Mouse (Mus musculus) brown adipose tissue, adult 24 weeks (tissue): ENCODE results near the gene Nup50. TPM values are rescaled to one million over a fixed set of nuclear protein-coding genes. Genes with fewer than 3 reads are reported as not detected.
A peak's percentile ranks its signal among the peaks of the same experiment; 100 is the strongest.
"Not testable (repeated sequence)": the region's sequence is repeated elsewhere in the genome, so short reads cannot be mapped to it uniquely, and the experiment has no call there.

Experiments used
- H3K27ac ChIP-seq: fragments of 200-500 bp; replicated peaks from 2 replicates; pipeline ENCODE4 v1.5.1; 2012; ENCODE audit warnings: low read depth, mild to moderate bottlenecking, low read length
- H3K4me1 ChIP-seq: fragments of 200-500 bp; 2 replicates; pipeline ENCODE4 v1.6.1; 2012; ENCODE audit warnings: low read length, mixed read lengths; ENCODE audit not compliant: control insufficient read depth, insufficient read depth, insufficient read length
- H3K4me3 ChIP-seq: fragments of 200-500 bp; 2 replicates; pipeline ENCODE4 v1.5.1; 2012; ENCODE audit warnings: low read depth, mild to moderate bottlenecking, low read length, moderate library complexity; ENCODE audit not compliant: insufficient read depth
- polyA plus RNA-seq: library from polyadenylated mRNA; stranded (reverse); fragments of >200 nt; gene quantifications from 2 replicates; pipeline ENCODE4 v1.2.4, GENCODE M21; 2012; ENCODE audit not compliant: missing spikeins, insufficient read depth, insufficient read length

Gene Nup50
- polyA plus RNA-seq: 9.8 and 11.6 TPM in 2 replicates

DNA sequence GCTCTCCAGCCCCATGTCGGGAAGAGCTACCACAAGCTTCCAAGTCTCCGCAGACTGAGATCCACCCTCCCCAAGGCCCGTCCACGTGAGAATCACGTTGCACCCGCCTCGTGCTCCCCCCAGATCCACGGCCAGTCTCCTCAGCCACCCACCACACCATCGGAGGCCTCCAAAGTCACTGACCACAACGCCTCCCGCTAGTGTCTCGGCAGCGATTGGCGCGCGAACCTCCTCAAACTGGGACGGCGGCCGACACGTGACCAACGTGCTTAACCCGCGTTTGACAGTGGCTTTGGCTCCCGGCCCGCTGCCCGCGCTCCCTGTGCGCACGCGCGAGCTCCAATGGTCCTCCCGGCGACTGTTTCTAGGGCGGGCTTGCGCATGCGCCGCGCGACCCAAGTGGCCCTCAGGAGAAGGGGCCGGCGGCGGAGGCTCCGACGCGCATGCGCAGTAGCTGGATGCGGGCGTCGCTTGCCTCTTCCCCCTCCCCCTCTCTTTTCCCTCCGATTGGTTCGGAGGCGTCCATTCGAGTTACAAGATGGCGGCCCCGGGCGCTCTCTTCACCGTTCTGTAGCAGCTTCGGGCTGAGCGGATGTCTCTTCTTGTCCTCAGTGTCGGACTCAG lies at the start of gene Nup50:
Nup50 (plus strand) TSS at position 528 of the 624 bp plus-strand sequence.
- Histone ChIP-seq H3K4me1 (peaks cover 3% of the 10 kb centered on the region; the same call in 1 of the 2 replicates), H3K27ac (peak within 1 kb of the TSS; percentile 89)

DNA sequence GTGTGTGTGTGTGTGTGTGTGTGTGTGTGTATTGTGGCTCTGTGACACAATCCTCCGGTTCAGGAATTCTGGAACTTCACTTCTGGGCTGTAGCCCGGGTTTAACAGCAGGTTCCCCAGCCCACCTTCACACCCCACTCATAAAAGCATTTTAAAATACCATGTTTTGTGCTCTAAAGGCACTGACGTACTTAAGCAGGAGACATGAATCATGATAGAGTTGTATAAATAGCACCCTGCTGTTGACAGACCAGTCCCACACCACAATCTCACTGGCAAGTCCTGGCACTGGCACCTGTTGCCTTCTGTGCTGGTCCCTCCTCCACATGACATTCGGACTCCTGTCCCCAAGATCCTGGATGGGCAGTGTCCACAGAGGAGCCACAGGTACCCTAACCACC lies 49.3 kb upstream of the Nup50 start:
- H3K4me1 ChIP-seq: no peaks in the 10 kb centered on the region
- H3K4me3 ChIP-seq: no peak overlapping the region
- no peak overlapping the region for H3K27ac ChIP-seq

More for the DNA sequence above, at the start of gene Nup50:
- peak within 1 kb of the TSS; percentile 95 for H3K4me3 ChIP-seq

DNA sequence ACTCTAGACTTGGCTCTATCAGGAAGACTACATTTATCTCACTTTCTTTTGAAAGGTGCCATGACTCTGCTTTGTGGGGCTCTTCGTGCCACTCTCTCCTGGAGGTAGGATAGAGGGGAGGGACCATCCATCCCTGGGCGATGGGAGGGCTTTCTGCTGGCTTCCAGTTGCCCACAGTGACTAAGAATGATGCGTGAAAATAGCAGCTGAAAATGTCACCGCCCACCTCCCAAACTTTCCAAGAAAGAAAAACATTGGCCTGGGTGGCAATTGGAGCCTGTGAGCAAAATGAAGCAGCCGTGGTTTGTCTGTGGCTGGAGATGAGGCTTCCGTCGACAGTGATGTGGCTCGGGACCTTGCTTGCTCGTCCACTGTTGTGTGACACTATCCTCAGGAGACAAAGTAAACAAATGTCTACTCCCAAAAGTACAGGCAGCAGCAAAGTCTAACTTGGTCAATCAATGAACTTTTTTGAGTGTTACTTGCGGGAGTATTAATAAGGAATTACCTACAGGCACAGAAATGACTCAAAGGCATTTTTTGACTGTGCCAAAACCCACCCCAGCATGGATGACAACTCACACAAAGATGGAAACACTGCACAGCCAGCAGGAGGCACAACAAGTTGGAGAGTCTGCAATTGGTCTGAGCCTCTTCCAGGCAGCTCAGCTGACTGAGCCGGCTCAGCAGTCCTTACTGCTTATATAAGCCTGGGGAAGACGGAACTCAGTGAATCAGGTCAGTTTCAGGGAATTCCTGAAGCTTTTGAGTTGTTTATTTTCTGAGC lies 46.0 kb upstream of the Nup50 start:
- Histone ChIP-seq H3K27ac (no peak overlapping the region), H3K4me1 (no peaks in the 10 kb centered on the region), H3K4me3 (no peak overlapping the region)

DNA sequence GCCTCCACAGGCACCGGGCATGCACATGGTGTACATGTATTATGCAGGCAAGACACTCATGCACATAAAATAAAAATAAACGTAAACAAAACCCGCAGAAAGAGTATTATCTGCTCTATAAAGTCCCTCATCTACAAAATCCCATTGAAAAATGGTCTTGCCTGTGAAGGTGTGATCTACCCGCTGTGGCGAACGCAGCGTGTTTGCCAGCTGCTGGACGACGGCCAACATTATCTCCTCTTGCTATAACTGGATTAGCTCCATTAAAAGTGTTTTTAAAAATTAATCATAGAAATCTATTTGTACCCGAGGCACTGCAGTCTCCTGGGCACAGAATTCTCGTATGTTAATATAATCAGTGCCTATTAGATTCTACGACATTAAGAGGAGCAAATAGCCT lies 35.1 kb upstream of the Nup50 start:
- H3K27ac ChIP-seq: no peak overlapping the region
- no peaks in the 10 kb centered on the region for H3K4me1 ChIP-seq
- no peak overlapping the region for H3K4me3 ChIP-seq

DNA sequence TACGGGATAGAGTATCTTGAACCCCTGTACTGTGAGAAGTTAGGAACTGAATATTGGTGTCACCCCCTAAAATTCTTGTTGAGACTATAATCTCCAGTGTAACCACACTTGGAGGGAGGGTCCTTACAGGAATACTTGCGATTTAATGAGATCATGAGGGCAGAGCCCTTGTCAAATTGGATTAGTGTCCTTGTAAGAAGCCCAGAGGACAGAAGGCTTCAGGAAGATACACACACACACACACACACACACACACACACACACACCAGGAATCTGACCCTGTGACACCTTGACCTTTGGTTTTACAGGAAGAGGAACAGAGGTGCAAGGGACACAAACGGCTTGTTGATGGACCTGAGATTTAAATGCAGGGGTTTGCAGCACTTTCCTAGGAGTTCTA lies 32.0 kb upstream of the Nup50 start:
- Histone ChIP-seq H3K4me1 (no peaks in the 10 kb centered on the region; the same call in 1 of the 2 replicates), H3K27ac (no peak overlapping the region), H3K4me3 (no peak overlapping the region)

DNA sequence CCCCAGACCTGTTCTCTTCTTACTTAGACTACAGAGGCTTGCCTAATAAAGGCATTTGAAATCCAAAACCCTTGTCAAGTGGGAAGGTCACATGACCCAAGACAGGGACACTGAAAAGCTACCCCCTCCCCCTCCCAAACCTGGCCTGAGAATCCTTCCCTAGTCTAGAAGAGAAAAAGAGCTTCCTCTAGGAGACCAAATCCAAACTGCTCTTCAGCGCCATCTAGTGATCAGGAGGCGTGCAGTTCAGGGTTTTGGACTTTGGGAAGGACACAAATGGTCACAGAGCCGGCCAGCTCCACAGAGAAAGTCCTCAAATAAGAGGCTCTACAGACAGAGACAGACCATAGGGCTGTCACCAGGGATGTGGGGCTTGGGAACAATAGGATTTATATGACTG lies 31.6 kb upstream of the Nup50 start:
- H3K4me1 ChIP-seq: no peaks in the 10 kb centered on the region; the same call in 1 of the 2 replicates
- no peak overlapping the region for H3K27ac ChIP-seq
- H3K4me3 ChIP-seq: no peak overlapping the region

DNA sequence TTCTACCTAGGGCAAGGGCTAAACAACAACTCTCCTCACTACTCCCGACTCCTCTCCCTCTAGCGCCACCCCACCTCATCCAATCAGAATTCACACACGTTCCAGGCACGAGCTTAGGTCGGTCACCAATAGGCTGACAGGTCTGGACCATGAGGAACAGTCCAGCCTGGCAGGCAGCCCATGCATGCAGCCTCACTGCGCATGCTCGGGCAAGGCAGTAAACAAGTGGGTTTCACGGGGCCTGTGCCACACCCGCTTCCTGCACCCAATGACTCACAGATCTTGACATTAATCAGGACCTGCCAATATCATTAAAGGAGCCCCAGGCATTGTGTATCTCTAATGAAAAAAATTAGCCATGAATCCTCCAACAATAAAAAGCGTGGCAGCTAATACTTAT lies 27.0 kb upstream of the Nup50 start:
- not testable (repeated sequence) for H3K4me3 ChIP-seq, H3K4me1 ChIP-seq
- H3K27ac ChIP-seq: peak overlapping the region; percentile 15; the same call in 1 of the 2 replicates

DNA sequence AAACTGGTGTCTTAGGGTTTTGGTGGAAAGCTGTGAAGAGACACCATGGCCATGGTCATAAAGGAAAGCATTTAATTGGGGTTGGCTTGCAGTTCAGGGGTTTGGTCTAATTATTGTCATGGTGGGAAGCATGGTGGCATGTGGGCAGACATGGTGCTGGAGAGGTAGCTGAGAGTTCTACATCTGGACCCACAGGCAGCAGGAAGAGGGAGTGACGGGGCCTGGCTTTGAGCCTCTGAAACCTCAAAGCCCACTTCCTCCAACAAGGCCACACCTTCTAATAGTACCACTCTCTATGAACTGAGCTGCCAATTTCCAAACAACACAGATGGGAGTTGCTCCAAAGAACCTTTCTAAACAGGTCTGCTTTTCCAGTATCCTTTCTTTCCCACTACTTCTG lies 26.5 kb upstream of the Nup50 start:
- Histone ChIP-seq H3K4me1 (no peaks in the 10 kb centered on the region; the same call in 1 of the 2 replicates), H3K4me3 (no peak overlapping the region), H3K27ac (peak overlapping the region; percentile 15; the same call in 1 of the 2 replicates)

DNA sequence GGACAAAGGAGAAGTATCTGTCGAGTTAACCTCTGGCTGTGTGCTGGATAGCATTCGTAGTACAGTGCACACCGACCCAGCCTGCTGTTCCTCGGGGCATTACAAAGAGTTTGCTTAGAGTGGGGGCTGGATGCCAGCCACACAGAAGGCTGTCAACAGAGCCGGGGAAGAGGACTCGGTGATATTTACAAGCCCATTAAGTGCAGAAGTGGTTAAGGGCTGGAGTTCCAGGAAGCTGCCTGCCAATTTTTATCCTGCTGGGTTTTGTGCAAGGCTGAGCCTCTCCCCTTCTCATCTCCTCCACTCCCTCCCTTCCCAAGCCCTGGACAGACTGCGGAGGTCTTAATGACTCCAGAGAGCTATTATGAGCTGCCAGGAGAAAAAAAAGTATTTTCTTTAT lies 25.1 kb upstream of the Nup50 start:
- no peak overlapping the region for H3K4me3 ChIP-seq
- no peak overlapping the region for H3K27ac ChIP-seq
- no peaks in the 10 kb centered on the region; the same call in 1 of the 2 replicates for H3K4me1 ChIP-seq

DNA sequence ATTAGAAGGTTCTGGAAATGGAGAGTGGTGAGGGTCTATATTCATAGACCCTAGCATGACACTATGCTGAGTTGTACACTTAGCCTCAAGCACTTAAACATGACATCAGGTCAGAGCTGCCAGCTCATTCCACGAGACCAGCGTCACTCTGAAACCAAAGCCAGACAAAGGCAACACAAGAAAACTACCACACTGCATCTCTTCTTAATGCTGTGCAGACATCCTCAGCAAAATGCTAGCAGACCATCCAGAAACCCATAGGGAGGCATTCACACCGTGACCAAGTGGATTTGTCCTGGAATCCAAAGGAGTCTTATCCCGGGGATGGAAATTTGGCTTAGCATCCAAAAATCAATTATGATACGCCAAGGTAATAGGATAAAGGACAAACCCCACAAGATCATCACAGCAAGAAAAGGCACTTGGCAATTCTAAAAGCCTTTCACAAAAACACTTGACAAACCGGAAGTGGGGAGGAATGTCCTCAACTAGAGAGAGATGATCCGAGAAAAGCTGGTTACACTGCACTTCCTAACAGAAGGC lies 19.3 kb upstream of the Nup50 start:
- H3K4me3 ChIP-seq: no peak overlapping the region
- no peaks in the 10 kb centered on the region for H3K4me1 ChIP-seq
- H3K27ac ChIP-seq: no peak overlapping the region

DNA sequence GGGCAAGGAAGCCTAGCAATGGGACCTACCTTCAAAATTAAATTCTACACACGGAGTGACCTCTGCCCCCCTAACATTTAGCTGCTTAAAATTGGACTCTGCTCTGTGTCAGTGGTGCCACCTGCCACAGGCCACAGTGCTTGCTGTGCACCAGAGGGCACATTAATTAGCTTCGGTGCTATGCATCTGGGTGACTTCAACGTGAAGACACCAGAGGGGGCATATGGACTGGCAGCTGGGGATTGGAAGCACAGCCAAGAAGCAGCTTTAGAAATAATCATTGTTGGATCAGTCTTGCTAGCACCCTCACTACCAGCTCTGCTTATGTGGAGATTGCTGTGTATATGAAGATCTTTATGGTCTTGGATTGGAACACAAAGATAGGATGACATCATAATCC lies 10.0 kb upstream of the Nup50 start:
- H3K27ac ChIP-seq: no peak overlapping the region
- H3K4me1 ChIP-seq: no peaks in the 10 kb centered on the region
- H3K4me3 ChIP-seq: no peak overlapping the region

DNA sequence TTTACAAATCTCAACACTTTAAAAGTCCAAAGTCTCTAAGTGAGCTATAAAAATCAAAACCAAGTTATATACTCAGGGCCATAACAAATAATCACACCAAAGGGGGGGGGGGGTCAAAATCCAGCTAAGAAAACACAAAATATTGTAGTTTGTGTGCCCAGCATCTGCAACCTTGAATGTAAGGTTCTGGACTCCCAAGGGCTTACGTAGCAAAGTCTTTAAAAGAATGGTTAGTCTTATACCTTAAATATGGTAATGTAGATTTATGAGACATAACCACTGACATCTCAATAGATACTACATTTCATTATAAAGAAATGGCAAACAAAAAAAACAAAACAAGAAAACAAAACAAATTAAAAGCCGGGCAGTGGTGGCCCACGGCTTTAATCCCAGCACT lies 3.3 kb upstream of the Nup50 start, which contains the start of gene Gm29666:
Gm29666 (minus strand) TSS at position 101 of the 400 bp plus-strand sequence.
- peaks cover 3% of the 10 kb centered on the region; the same call in 1 of the 2 replicates for H3K4me1 ChIP-seq
- H3K4me3 ChIP-seq: no peak within 1 kb of the TSS
- H3K27ac ChIP-seq: no peak within 1 kb of the TSS

DNA sequence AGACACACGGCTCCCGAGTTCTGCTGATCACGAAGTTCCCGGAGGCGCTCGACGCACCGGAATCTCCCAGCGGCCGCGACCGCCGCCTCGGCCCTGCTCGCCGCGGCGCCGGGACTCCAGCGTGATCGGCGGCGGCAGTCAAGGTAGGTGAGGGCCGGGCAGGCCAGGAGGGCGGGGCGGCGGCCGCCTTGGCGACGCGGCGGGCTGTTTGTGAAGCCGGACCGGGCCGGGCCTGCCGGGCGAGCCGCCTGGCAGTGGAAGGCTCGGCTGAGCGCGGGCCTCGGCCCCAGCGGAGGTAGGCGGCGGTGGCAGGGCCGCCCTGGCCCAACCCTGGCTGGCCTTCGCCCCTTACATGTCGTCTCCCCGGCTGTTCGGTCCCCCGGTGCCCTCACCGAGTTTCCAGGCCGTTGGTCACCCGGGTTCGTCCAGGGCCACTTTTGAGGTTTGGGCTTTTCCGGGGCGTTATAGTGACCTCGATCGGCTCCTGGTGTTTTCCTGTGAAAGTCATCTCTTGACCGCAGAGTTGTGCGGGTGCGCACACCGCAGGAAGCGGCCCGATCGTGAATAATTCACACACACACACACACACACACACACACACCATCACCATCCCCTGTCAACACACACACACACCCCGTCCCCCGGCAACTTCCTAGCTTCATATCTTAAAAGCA lies 434 bp downstream of the Nup50 start:
- Histone ChIP-seq H3K27ac (peak overlapping the region; percentile 89), H3K4me1 (peaks cover 3% of the 10 kb centered on the region; the same call in 1 of the 2 replicates), H3K4me3 (peak overlapping the region; percentile 95)

DNA sequence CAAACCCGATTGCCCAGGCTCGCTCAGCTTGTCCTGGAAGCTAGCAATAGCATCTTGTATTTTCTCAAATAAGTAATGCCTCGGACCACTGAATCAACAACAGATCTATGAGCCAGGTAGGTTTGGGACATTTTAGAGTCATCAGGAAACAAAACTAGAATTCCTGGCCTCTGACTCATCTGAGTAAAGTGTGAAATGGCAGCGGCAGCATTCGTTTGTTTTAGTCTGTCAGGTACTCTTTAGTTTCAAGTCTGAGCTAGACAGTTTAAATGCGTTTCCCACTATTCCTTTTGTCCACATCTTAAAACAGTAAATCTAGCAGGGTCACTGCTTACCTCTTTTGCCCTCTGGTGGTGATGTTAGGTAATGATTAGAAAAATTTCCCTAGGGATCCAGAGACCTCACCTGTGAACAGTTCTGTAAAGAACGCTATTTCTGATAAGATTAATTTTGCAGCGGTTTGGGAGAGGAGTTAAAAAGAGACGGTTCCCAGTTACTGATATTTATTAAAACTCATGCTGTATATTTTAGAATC lies 1.6 kb downstream of the Nup50 start:
- Histone ChIP-seq H3K27ac (no peak overlapping the region), H3K4me3 (peak overlapping the region; percentile 37), H3K4me1 (peaks cover 3% of the 10 kb centered on the region; the same call in 1 of the 2 replicates)
